Mouse (Mus musculus): ENCODE results near the gene Klhdc8a. TPM values are rescaled to one million over a fixed set of nuclear protein-coding genes. Genes with fewer than 3 reads are reported as not detected.

Klhdc8a gene
- 0.20 TPM for polyA plus RNA-seq (2014; fragmentation: Illumina TruSeq; extraction: RNeasy Lipid Tissue Mini Kit (QIAGEN cat#74804); ENCODE audit: low read depth, low replicate concordance)

DNA sequence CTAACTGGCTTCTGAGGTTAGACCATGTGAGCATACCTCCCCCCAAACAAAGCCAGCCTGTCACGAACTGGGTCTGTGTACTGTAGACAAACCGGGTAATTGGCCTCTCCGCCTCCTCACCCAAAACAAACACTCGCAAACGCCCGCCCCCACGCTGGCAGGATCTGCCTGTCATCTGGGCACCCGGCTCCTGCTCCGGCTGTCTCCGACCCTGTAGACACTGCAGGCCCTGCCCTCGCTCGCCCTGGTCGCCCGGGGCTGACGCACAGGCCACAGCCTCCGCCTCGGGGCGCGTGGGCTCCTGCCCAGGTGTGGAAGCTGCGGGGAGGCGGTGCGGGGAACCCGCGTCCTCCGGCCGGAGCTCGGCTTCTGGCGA lies at the start of gene Klhdc8a:
Gene Klhdc8a (plus strand): TSS at position 202 of the 376 bp plus-strand sequence.

DNA sequence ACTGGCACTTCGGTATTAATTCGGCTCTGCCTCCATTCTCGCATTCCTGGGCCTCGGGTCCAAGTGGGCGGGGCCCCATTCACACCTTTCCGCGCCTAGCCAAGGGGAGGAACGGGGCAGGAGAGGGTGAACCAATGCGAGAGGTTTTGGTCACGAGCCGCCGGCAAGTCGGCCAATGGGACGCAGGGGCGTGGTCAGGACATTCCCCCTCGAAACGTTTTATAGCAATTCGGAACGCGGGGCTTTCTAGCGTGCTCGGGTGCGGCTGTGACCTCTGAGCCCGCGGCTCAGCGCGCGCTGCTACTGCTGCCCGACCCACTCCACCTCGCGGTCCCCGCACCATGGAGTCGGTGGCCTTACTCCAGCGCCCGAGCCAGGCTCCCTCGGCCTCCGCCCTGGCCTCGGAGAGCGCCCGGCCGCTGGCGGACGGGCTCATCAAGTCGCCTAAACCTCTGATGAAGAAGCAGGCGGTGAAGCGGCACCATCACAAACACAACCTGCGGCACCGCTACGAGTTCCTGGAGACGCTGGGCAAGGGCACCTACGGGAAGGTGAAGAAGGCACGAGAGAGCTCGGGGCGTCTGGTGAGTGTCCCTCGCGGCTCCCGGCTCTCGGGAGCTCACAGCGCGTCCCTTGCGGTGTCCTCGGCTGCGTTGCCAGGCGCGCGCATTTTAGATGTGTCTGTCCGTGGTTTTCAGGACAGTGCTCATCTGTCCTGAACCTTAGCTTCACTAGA lies 17.6 kb downstream of the Klhdc8a start, which contains the start of gene Nuak2:
Gene Nuak2 (plus strand): TSS at position 238 of the 736 bp plus-strand sequence.

Other genes starting within 250 kb of the Klhdc8a start
- 1.3 TPM for gene Mfsd4a, start 230.6 kb upstream of the Klhdc8a start, polyA plus RNA-seq (2014; fragmentation: Illumina TruSeq; extraction: RNeasy Lipid Tissue Mini Kit (QIAGEN cat#74804); ENCODE audit: low read depth, low replicate concordance)
- 6.9 TPM for gene Cdk18, start 158.9 kb upstream of the Klhdc8a start, polyA plus RNA-seq (2014; fragmentation: Illumina TruSeq; extraction: RNeasy Lipid Tissue Mini Kit (QIAGEN cat#74804); ENCODE audit: low read depth, low replicate concordance)
- 2.6 TPM for gene Lemd1, start 107.2 kb upstream of the Klhdc8a start, polyA plus RNA-seq (2014; fragmentation: Illumina TruSeq; extraction: RNeasy Lipid Tissue Mini Kit (QIAGEN cat#74804); ENCODE audit: low read depth, low replicate concordance)
- gene AC124108.1, start 107.2 kb upstream of the Klhdc8a start, polyA plus RNA-seq (2014; fragmentation: Illumina TruSeq; extraction: RNeasy Lipid Tissue Mini Kit (QIAGEN cat#74804); ENCODE audit: low read depth, low replicate concordance), result 0.50 TPM
- gene Gm10188, start 68.9 kb upstream of the Klhdc8a start, polyA plus RNA-seq (2014; fragmentation: Illumina TruSeq; extraction: RNeasy Lipid Tissue Mini Kit (QIAGEN cat#74804); ENCODE audit: low read depth, low replicate concordance), result not detected
- 6.0 TPM for gene Nuak2, start 17.5 kb downstream of the Klhdc8a start, polyA plus RNA-seq (2014; fragmentation: Illumina TruSeq; extraction: RNeasy Lipid Tissue Mini Kit (QIAGEN cat#74804); ENCODE audit: low read depth, low replicate concordance)
- 6.6 TPM for gene Tmcc2, start 92.7 kb downstream of the Klhdc8a start, polyA plus RNA-seq (2014; fragmentation: Illumina TruSeq; extraction: RNeasy Lipid Tissue Mini Kit (QIAGEN cat#74804); ENCODE audit: low read depth, low replicate concordance)
- gene Dstyk, start 118.9 kb downstream of the Klhdc8a start, polyA plus RNA-seq (2014; fragmentation: Illumina TruSeq; extraction: RNeasy Lipid Tissue Mini Kit (QIAGEN cat#74804); ENCODE audit: low read depth, low replicate concordance), result 17.8 TPM
- gene Rbbp5, start 178.7 kb downstream of the Klhdc8a start, polyA plus RNA-seq (2014; fragmentation: Illumina TruSeq; extraction: RNeasy Lipid Tissue Mini Kit (QIAGEN cat#74804); ENCODE audit: low read depth, low replicate concordance), result 25.4 TPM
- 5.1 TPM for gene Tmem81, start 207.6 kb downstream of the Klhdc8a start, polyA plus RNA-seq (2014; fragmentation: Illumina TruSeq; extraction: RNeasy Lipid Tissue Mini Kit (QIAGEN cat#74804); ENCODE audit: low read depth, low replicate concordance)
- gene Cntn2, start 244.6 kb downstream of the Klhdc8a start, polyA plus RNA-seq (2014; fragmentation: Illumina TruSeq; extraction: RNeasy Lipid Tissue Mini Kit (QIAGEN cat#74804); ENCODE audit: low read depth, low replicate concordance), result 0.35 TPM

Data from adipose tissue, adult 10 weeks (tissue).